Mouse (Mus musculus): ENCODE data around the gene Gm29427.

DNA sequence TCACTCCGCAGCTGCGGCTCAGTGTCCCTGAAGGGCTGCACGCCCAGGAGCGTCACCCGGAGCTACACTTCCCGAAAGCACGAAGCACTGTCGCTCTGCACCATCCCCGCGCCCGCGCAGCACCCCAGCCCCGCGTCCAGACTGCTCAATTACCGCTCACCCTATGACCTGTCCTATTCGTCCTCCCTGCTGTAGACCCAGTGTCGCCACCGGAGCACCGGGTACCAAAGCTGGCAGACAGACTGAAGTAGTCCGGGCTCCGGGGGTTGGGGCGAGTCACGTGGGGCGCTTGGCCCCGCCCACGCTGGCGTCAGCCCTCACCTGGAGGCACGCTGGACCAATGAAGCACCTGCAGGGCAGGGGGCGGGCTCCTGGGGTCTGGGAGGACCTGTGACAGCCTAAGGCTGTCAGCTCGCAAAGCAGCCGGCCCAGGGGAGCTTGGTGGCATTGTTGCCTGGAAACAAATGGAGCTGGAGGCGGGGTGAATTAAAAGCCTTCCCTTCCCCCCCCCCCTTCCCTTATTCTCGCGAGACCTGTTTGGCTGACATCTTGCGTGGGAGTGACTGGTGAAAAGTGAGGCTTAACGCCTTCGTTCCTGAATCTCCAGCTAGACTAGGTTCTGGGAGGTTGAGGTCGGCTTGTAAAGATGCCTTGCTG, at the start of gene Gm29427:
- peak; percentile 55; the same call in 1 of the 2 replicates for TF ChIP-seq POLR2A (IDR thresholded peaks at IDR 0.05; ENCODE audit: insufficient read depth, low read depth, low read length)
- TF ChIP-seq CTCF (IDR thresholded peaks at IDR 0.05; ENCODE audit: insufficient read depth, low read depth, low read length), result no peak

Measured in olfactory bulb, adult 2 months (tissue).